Mouse (Mus musculus) CH12.LX (cell line): ENCODE results near the gene Musk. TPM values are rescaled to one million over a fixed set of nuclear protein-coding genes. Genes with fewer than 3 reads are reported as not detected.

Experiments
- DNase-seq: peaks from one replicate; pipeline ENCODE4 v3.0.0-alpha.2; 2013; ENCODE audit errors: extremely low read depth
- H3K27ac ChIP-seq: 2 replicates; pipeline ENCODE4 v1.5.1; 2012; ENCODE audit warnings: low read depth, mild to moderate bottlenecking, control low read depth, moderate library complexity; ENCODE audit not compliant: insufficient read depth
- H3K27me3 ChIP-seq: replicated peaks from 2 replicates; pipeline ENCODE3; 2012; ENCODE audit warnings: inconsistent platforms
- H3K36me3 ChIP-seq, 2 experiments: replicated peaks in 1 of 2; 2 replicates each; pipeline versions ENCODE3 to v1.6.1; 2012; ENCODE audit warnings: inconsistent platforms in 1 of 2, low read length in 1 of 2, mild to moderate bottlenecking in 1 of 2, mixed read lengths in 1 of 2, moderate library complexity in 1 of 2; ENCODE audit not compliant: control insufficient read depth in 1 of 2, insufficient read depth in 1 of 2
- H3K4me1 ChIP-seq, 2 experiments: 2 replicates each; pipeline ENCODE4 v1.6.1; 2012; ENCODE audit warnings: inconsistent platforms in 1 of 2, moderate library complexity in 1 of 2; ENCODE audit not compliant: insufficient read depth in 2 of 2, control insufficient read depth in 1 of 2
- H3K4me2 ChIP-seq: 2 replicates; pipeline ENCODE4 v1.6.1; 2012; ENCODE audit warnings: low read depth, mild to moderate bottlenecking, control low read depth; ENCODE audit not compliant: poor library complexity, insufficient read depth, severe bottlenecking
- H3K4me3 ChIP-seq, 3 experiments: fragments of 150-350 bp in 1 of 3; sonication (generic) in 1 of 3; replicated peaks in 1 of 3; 2 replicates each; pipeline versions ENCODE3 to v1.5.1; 2011 to 2012; ENCODE audit warnings: low read depth in 2 of 3, low read length in 2 of 3, mild to moderate bottlenecking in 2 of 3, moderate library complexity in 2 of 3, control low read depth in 1 of 3, improper control_type of control experiment in 1 of 3, inconsistent platforms in 1 of 3, mixed read lengths in 1 of 3; ENCODE audit not compliant: poor library complexity in 1 of 3
- H3K79me2 ChIP-seq: replicated peaks from 2 replicates; pipeline ENCODE4 v1.6.1; 2012; ENCODE audit warnings: mild to moderate bottlenecking, moderate library complexity; ENCODE audit not compliant: control insufficient read depth, poor library complexity, insufficient read depth, severe bottlenecking; ENCODE audit errors: extremely low read depth
- H3K9ac ChIP-seq: 2 replicates; pipeline ENCODE4 v1.6.1; 2012; ENCODE audit warnings: low read depth, mild to moderate bottlenecking, control low read depth, moderate library complexity; ENCODE audit not compliant: insufficient read depth
- H3K9me3 ChIP-seq: replicated peaks from 2 replicates; pipeline ENCODE3; 2012; ENCODE audit warnings: low read length, inconsistent platforms, mixed read lengths
- BHLHE40 ChIP-seq: IDR thresholded peaks from 2 replicates; pipeline ENCODE4 v1.6.1; 2011; ENCODE audit warnings: mild to moderate bottlenecking, low read depth, low read length, improper control_type of control experiment
- CHD2 ChIP-seq: IDR thresholded peaks from 2 replicates; pipeline ENCODE4 v1.6.1; 2011; ENCODE audit warnings: low read length, improper control_type of control experiment
- EP300 ChIP-seq: IDR thresholded peaks from 2 replicates; pipeline ENCODE4 v1.6.1; 2011; ENCODE audit warnings: low read length, improper control_type of control experiment
- ETS1 ChIP-seq: conservative IDR thresholded peaks from 2 replicates; pipeline ENCODE4 v1.6.1; 2012; ENCODE audit warnings: low read depth, mild to moderate bottlenecking, inconsistent platforms, low read length, improper control_type of control experiment, moderate library complexity
- GABPA ChIP-seq: IDR thresholded peaks from 2 replicates; pipeline ENCODE4 v1.6.1; 2012; ENCODE audit warnings: low read depth, low read length, improper control_type of control experiment, inconsistent platforms; ENCODE audit not compliant: insufficient replicate concordance
- HCFC1 ChIP-seq: IDR thresholded peaks from 2 replicates; pipeline ENCODE4 v1.6.1; 2012; ENCODE audit warnings: low read depth, mild to moderate bottlenecking, inconsistent platforms, low read length, improper control_type of control experiment
- JUND ChIP-seq: conservative IDR thresholded peaks from 2 replicates; pipeline ENCODE4 v1.6.1; 2011; ENCODE audit warnings: low read depth, low read length, improper control_type of control experiment
- KAT2A ChIP-seq: IDR thresholded peaks from 2 replicates; pipeline ENCODE4 v1.6.1; 2012; ENCODE audit warnings: low read length, improper control_type of control experiment, inconsistent platforms; ENCODE audit not compliant: insufficient replicate concordance
- MAX ChIP-seq: IDR thresholded peaks from 2 replicates; pipeline ENCODE4 v1.6.1; 2011; ENCODE audit warnings: low read length, improper control_type of control experiment
- MEF2A ChIP-seq: IDR thresholded peaks from 2 replicates; pipeline ENCODE4 v1.6.1; 2014; ENCODE audit warnings: low read depth, mild to moderate bottlenecking, inconsistent platforms, low read length, improper control_type of control experiment, borderline replicate concordance
- MYC ChIP-seq: IDR thresholded peaks from 2 replicates; pipeline ENCODE4 v1.6.1; 2011; ENCODE audit warnings: low read depth, mild to moderate bottlenecking, improper control_type of control experiment, low read length
- NRF1 ChIP-seq: IDR thresholded peaks from 2 replicates; pipeline ENCODE4 v1.6.1; 2014; ENCODE audit warnings: low read depth, mild to moderate bottlenecking, inconsistent platforms, low read length, improper control_type of control experiment, moderate library complexity
- PAX5 ChIP-seq: IDR thresholded peaks from 2 replicates; pipeline ENCODE4 v1.6.1; 2012; ENCODE audit warnings: low read length, inconsistent platforms, mixed read lengths
- SIN3A ChIP-seq: IDR thresholded peaks from 2 replicates; pipeline ENCODE4 v1.6.1; 2012; ENCODE audit warnings: low read length, improper control_type of control experiment, inconsistent platforms
- USF1 ChIP-seq: IDR thresholded peaks from 2 replicates; pipeline ENCODE4 v1.6.1; 2014; ENCODE audit warnings: low read depth, mild to moderate bottlenecking, inconsistent platforms, low read length, improper control_type of control experiment
- dilution Hi-C: fragments of 300-500 bp; cut with MboI; formaldehyde crosslinking; loops from 2 replicates; pipeline ENCODE4 v1.14.3; 2020; ENCODE audit warnings: low sequenced_read_pairs; ENCODE audit not compliant: extremely low pct_unique_long_range_greater_than_20kb, extremely low pct_ligation_motif_present
- in situ Hi-C: fragments of 300-500 bp; cut with MboI; formaldehyde crosslinking; loops from 3 replicates; pipeline ENCODE4 v1.14.3; 2019; ENCODE audit warnings: low sequenced_read_pairs, low pct_ligation_motif_present, low pct_unique_long_range_greater_than_20kb, mixed read lengths
- polyA plus RNA-seq: library from polyadenylated mRNA; unstranded; fragments of >175 nt; gene quantifications from 2 replicates; pipeline ENCODE4 v1.2.1, GENCODE M21; 2012; ENCODE audit warnings: low read depth; ENCODE audit not compliant: insufficient read length
- total RNA-seq, 2 experiments: library from RNA; depleted of rRNA; stranded (reverse); fragments of 300-350 nt in 1 of 2; fragments of >200 nt in 1 of 2; gene quantifications; 2 replicates each; pipeline ENCODE4 v1.2.3; 2012 to 2014

Gene Musk
- total and polyA plus RNA-seq, 3 experiments: not detected

DNA sequence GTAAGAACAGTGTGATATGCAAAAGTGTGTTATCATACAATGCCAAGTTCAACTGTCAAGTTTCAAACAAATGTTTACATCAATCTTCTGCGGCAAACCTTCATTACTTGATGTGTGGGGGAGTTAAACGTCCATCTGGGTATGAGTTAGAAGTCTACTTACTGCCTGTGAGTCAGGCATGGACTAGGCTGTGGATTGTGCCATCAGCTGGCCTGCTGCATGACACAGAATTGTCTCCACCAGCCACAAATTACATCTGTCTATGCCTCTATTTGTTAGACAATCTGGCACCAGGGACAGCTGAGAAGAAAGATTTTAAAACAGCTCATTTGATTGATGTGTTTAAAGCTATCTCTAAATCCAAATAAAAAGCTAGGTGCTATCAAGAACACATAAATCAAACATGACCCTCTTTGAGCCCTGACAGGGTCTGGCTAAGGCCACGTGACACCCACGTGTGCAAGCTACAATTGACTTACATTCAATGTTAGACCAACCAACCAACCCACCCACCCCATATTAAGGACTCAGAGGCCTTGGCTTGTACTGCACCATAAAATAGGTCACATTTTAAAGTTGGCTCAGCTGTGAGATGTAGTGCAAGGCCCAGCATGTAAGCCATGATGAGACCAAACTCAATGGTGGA, 16.7 kb upstream of the Musk start:
- H3K79me2 ChIP-seq: no peaks in the 10 kb centered on the region
- H3K4me3 ChIP-seq: no peak overlapping the region
- DNase-seq: no peak
- no peak overlapping the region for H3K27ac ChIP-seq
- no peaks in the 10 kb centered on the region for H3K9me3 ChIP-seq
- no peaks in the 10 kb centered on the region for H3K27me3 ChIP-seq
- dilution Hi-C loops: no loop called here
- in situ Hi-C loops: no loop called here
- H3K9ac ChIP-seq: no peak overlapping the region
- no peak overlapping the region for H3K4me2 ChIP-seq
- peaks cover 0 to 9% of the 10 kb centered on the region in 2 experiments; a peak in 2 of 4 replicates for H3K4me1 ChIP-seq
- TF ChIP-seq EP300 (no peak), MAX (no peak), CHD2 (no peak), MYC (no peak), BHLHE40 (no peak)
- H3K36me3 ChIP-seq: no peaks in the 10 kb centered on the region

GRCm38 (mm10) chr4:58269961-58270360, 15.8 kb upstream of the Musk start:
- no peak overlapping the region for H3K9ac ChIP-seq
- in situ Hi-C loops (no loop called here), dilution Hi-C loops (no loop called here)
- H3K4me3 ChIP-seq: no peak overlapping the region
- H3K36me3 ChIP-seq: no peaks in the 10 kb centered on the region
- no peaks in the 10 kb centered on the region for H3K9me3 ChIP-seq
- H3K4me2 ChIP-seq: no peak overlapping the region
- TF ChIP-seq KAT2A (no peak), USF1 (peak; percentile 19; the same call in 1 of the 2 replicates)
- H3K4me1 ChIP-seq: peaks cover 0 to 9% of the 10 kb centered on the region in 2 experiments; a peak in 2 of 4 replicates
- DNase-seq: no peak
- H3K27me3 ChIP-seq: no peaks in the 10 kb centered on the region
- H3K79me2 ChIP-seq: no peaks in the 10 kb centered on the region
- H3K27ac ChIP-seq: no peak overlapping the region

DNA sequence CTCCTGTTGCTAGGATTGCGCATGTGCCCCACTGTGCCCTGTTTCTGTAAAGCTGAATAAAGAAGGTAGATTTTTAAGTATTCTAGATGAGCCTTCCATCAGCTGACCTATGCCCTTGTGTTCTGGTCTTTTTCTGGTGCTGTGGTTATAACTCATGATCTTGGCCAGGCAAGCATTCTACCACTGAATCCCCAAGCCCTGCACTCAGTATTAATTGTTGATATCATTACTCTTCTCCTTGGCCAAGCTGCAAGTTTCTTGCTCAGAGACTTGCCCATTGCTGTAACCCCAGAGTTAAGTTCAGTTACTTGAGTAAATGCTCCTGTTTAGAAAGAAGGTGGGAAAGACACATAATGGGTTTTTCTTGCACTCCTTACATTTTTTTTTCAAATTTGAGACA, 14.8 kb upstream of the Musk start:
- Histone ChIP-seq H3K9ac (no peak overlapping the region), H3K4me2 (no peak overlapping the region), H3K27ac (no peak overlapping the region), H3K9me3 (no peaks in the 10 kb centered on the region), H3K4me1 (peaks cover 0 to 9% of the 10 kb centered on the region in 2 experiments; a peak in 2 of 4 replicates), H3K36me3 (no peaks in the 10 kb centered on the region), H3K27me3 (no peaks in the 10 kb centered on the region), H3K4me3 (no peak overlapping the region), H3K79me2 (no peaks in the 10 kb centered on the region)
- no peak for TF ChIP-seq JUND
- TF ChIP-seq ETS1: no peak
- TF ChIP-seq PAX5: no peak
- no peak for TF ChIP-seq GABPA
- no peak for TF ChIP-seq KAT2A
- TF ChIP-seq SIN3A: no peak
- TF ChIP-seq NRF1: no peak
- TF ChIP-seq MEF2A: no peak
- TF ChIP-seq HCFC1: no peak
- in situ Hi-C loops: no loop called here
- dilution Hi-C loops: no loop called here
- DNase-seq: no peak
